Mouse (Mus musculus) kidney, postnatal 10 days (tissue): ENCODE data around the gene Fam222b.

Source experiments
- DNase-seq: peaks from one replicate; pipeline ENCODE4 v3.0.0; 2021; ENCODE audit warnings: mixed read lengths

Gene Fam222b

GRCm38 (mm10) chr11:78165761-78166109 lies 71.3 kb downstream of the Fam222b start:
- DNase-seq, result peak; percentile 86

- DNase-seq, result no peak
These were observed 71.7 kb downstream of the Fam222b start for GRCm38 (mm10) chr11:78166161-78166560.

- DNase-seq, result no peak
These were observed 72.2 kb downstream of the Fam222b start for GRCm38 (mm10) chr11:78166640-78167039.

GRCm38 (mm10) chr11:78167257-78167959 lies 72.9 kb downstream of the Fam222b start:
- no peak for DNase-seq

GRCm38 (mm10) chr11:78168541-78169468 lies 74.3 kb downstream of the Fam222b start:
- DNase-seq, result peak; percentile 37

- peak; percentile 50 for DNase-seq
These were observed 75.8 kb downstream of the Fam222b start for GRCm38 (mm10) chr11:78170306-78170705.

GRCm38 (mm10) chr11:78171328-78171727 lies 76.9 kb downstream of the Fam222b start:
- DNase-seq, result no peak

- DNase-seq, result peak; percentile 51
These were observed 77.7 kb downstream of the Fam222b start for GRCm38 (mm10) chr11:78172034-78172747.

GRCm38 (mm10) chr11:78172748-78173383 lies 78.4 kb downstream of the Fam222b start:
- peak; percentile 45 for DNase-seq

GRCm38 (mm10) chr11:78174506-78174905 lies 80.0 kb downstream of the Fam222b start:
- no peak for DNase-seq

GRCm38 (mm10) chr11:78175771-78176401 lies 81.4 kb downstream of the Fam222b start:
- no peak for DNase-seq

- DNase-seq, result peak; percentile 96
These were observed 82.0 kb downstream of the Fam222b start, which contains the start of the genes Nek8 and Tlcd1 for GRCm38 (mm10) chr11:78176402-78176862. Nek8 (minus strand) TSS chr11:78176675. Tlcd1 (plus strand) TSS chr11:78176711.

- DNase-seq, result peak; percentile 33
These were observed 82.5 kb downstream of the Fam222b start for GRCm38 (mm10) chr11:78176905-78177331.

- DNase-seq, result peak; percentile 87
These were observed 83.0 kb downstream of the Fam222b start for GRCm38 (mm10) chr11:78177437-78177836.

- DNase-seq, result peak; percentile 98
These were observed 83.7 kb downstream of the Fam222b start for GRCm38 (mm10) chr11:78177903-78178858.

GRCm38 (mm10) chr11:78178859-78179437 lies 84.5 kb downstream of the Fam222b start:
- DNase-seq, result peak; percentile 85

GRCm38 (mm10) chr11:78179438-78179999 lies 85.1 kb downstream of the Fam222b start:
- no peak for DNase-seq

- DNase-seq, result no peak
These were observed 85.8 kb downstream of the Fam222b start for GRCm38 (mm10) chr11:78180081-78180761.

- DNase-seq, result no peak
These were observed 87.4 kb downstream of the Fam222b start for GRCm38 (mm10) chr11:78181830-78182357.
